Comparison of ENCODE assay signal across 9 mouse cellular contexts in genomic region chr17:45566360-45567161, GRCm38 (mm10). TPM values are rescaled to one million over a fixed set of nuclear protein-coding genes. Genes with fewer than 3 reads are reported as not detected.
DNase-seq lines count a peak whose midpoint lies in the region; ATAC-seq and TF ChIP-seq lines count a peak whose summit lies in the region.
"Had no signal": no experiment of that assay in that cellular context is flagged by ENCODE, and none has a peak within 500 bp of the region (broad histone marks: within the 10 kb centered on the region; RNA-seq: fewer than 3 reads in every experiment).

No protein-coding gene starts in this region.

- WGBS in forebrain, embryonic 10.5 days, result 75% methylated on average over 18 of the region's 18 CpGs
- 60% methylated on average over 18 of the region's 18 CpGs for WGBS in forebrain, postnatal 0 days
- 77% methylated on average over 18 of the region's 18 CpGs for WGBS in midbrain, embryonic 10.5 days
- 76% methylated on average over 18 of the region's 18 CpGs for WGBS in midbrain, embryonic 16.5 days
- WGBS in hindbrain, postnatal 0 days, result 61% methylated on average over 18 of the region's 18 CpGs
- WGBS in olfactory bulb, adult 2 months, result 56% methylated on average over 18 of the region's 18 CpGs

- no peak overlapping the region for H3K9ac ChIP-seq in forebrain, postnatal 0 days
- no peak overlapping the region for H3K9ac ChIP-seq in midbrain, embryonic 16.5 days (ENCODE audit: low read depth, low read length)
- no peak overlapping the region for H3K9ac ChIP-seq in hindbrain, postnatal 0 days (replicated peaks; ENCODE audit: low read length)

- 0 out of 2 replicates have a peak overlapping the region, but pooled peaks have one; percentile 1 for H3K27ac ChIP-seq in forebrain, embryonic 10.5 days
- H3K27ac ChIP-seq in forebrain, postnatal 0 days (ENCODE audit: low read depth, low read length), result no peak overlapping the region
- no peak overlapping the region for H3K27ac ChIP-seq in midbrain, embryonic 10.5 days (replicated peaks)
- no peak overlapping the region for H3K27ac ChIP-seq in midbrain, embryonic 16.5 days (ENCODE audit: low read length)
- peak overlapping the region; percentile 22; the same call in 1 of the 2 replicates for H3K27ac ChIP-seq in hindbrain, postnatal 0 days
- no peak overlapping the region for H3K27ac ChIP-seq in olfactory bulb, adult 2 months (ENCODE audit: insufficient read depth, low read depth, low read length)

- H3K4me1 ChIP-seq in forebrain, embryonic 10.5 days, result peaks cover 79% of the 10 kb centered on the region
- no peaks in the 10 kb centered on the region; the same call in 1 of the 2 replicates for H3K4me1 ChIP-seq in forebrain, postnatal 0 days (ENCODE audit: insufficient read depth)
- H3K4me1 ChIP-seq in midbrain, embryonic 10.5 days, result peaks cover 68% of the 10 kb centered on the region
- H3K4me1 ChIP-seq in midbrain, embryonic 16.5 days (ENCODE audit: control insufficient read depth, insufficient read depth, low read length), result peaks cover 32% of the 10 kb centered on the region
- peaks cover 9% of the 10 kb centered on the region; the same call in 1 of the 2 replicates for H3K4me1 ChIP-seq in hindbrain, postnatal 0 days (ENCODE audit: insufficient read depth, low read length)
- peaks cover 15% of the 10 kb centered on the region for H3K4me1 ChIP-seq in olfactory bulb, adult 2 months (ENCODE audit: control insufficient read depth, insufficient read depth, low read length)

- H3K36me3 ChIP-seq in forebrain, embryonic 10.5 days (replicated peaks), result peaks cover 67% of the 10 kb centered on the region
- peaks cover 62% of the 10 kb centered on the region for H3K36me3 ChIP-seq in forebrain, postnatal 0 days (ENCODE audit: insufficient read depth)
- peaks cover 65% of the 10 kb centered on the region for H3K36me3 ChIP-seq in midbrain, embryonic 10.5 days
- H3K36me3 ChIP-seq in midbrain, embryonic 16.5 days (ENCODE audit: control insufficient read depth, insufficient read depth, low read length), result peaks cover 44% of the 10 kb centered on the region
- H3K36me3 ChIP-seq in hindbrain, postnatal 0 days (ENCODE audit: insufficient read depth, low read length), result peaks cover 58% of the 10 kb centered on the region

- no peak for DNase-seq in forebrain, embryonic 10.5 days (ENCODE audit: extremely low spot score, low spot score)
- DNase-seq in forebrain, postnatal 0 days, result no peak
- peak; percentile 42 for DNase-seq in midbrain, embryonic 10.5 days (ENCODE audit: low spot score)
- no peak for DNase-seq in hindbrain, postnatal 0 days (ENCODE audit: low spot score)
- DNase-seq in yolk sac, embryonic 10.5 days (ENCODE audit: low spot score), result no peak
- no peak for DNase-seq in thymus, postnatal 4 days
- DNase-seq: thymus, postnatal 36 days had no signal

- TF ChIP-seq CTCF in forebrain, postnatal 0 days (IDR thresholded peaks at IDR 0.05; ENCODE audit: low read depth), result no peak
- TF ChIP-seq CTCF in hindbrain, postnatal 0 days (IDR thresholded peaks at IDR 0.05; ENCODE audit: low read depth), result no peak
- no peak for TF ChIP-seq CTCF in olfactory bulb, adult 2 months (IDR thresholded peaks at IDR 0.05; ENCODE audit: insufficient read depth, low read depth, low read length)

- TF ChIP-seq POLR2A in olfactory bulb, adult 2 months (IDR thresholded peaks at IDR 0.05; ENCODE audit: insufficient read depth, low read depth, low read length), result 0 out of 2 replicates have a peak, but pooled peaks have one; percentile 22

- no peak for ATAC-seq in forebrain, postnatal 0 days
- ATAC-seq in midbrain, embryonic 16.5 days, result no peak
- ATAC-seq in hindbrain, postnatal 0 days, result no peak

- H3K27me3 ChIP-seq in forebrain, embryonic 10.5 days (ENCODE audit: poor library complexity, severe bottlenecking), result no peaks in the 10 kb centered on the region
- no peaks in the 10 kb centered on the region for H3K27me3 ChIP-seq in forebrain, postnatal 0 days (ENCODE audit: insufficient read depth, low read length)
- no peaks in the 10 kb centered on the region for H3K27me3 ChIP-seq in midbrain, embryonic 10.5 days (ENCODE audit: low read depth, poor library complexity, severe bottlenecking)
- H3K27me3 ChIP-seq in midbrain, embryonic 16.5 days (ENCODE audit: control insufficient read depth, insufficient read depth, low read depth, low read length), result no peaks in the 10 kb centered on the region
- H3K27me3 ChIP-seq in hindbrain, postnatal 0 days (ENCODE audit: insufficient read depth, low read length), result no peaks in the 10 kb centered on the region

- no peaks in the 10 kb centered on the region for H3K9me3 ChIP-seq in forebrain, embryonic 10.5 days
- no peaks in the 10 kb centered on the region for H3K9me3 ChIP-seq in forebrain, postnatal 0 days (ENCODE audit: low read length)
- no peaks in the 10 kb centered on the region for H3K9me3 ChIP-seq in midbrain, embryonic 10.5 days (replicated peaks)
- no peaks in the 10 kb centered on the region for H3K9me3 ChIP-seq in midbrain, embryonic 16.5 days (replicated peaks; ENCODE audit: control insufficient read depth, low read length, poor library complexity, severe bottlenecking)
- H3K9me3 ChIP-seq in hindbrain, postnatal 0 days (ENCODE audit: low read length), result no peaks in the 10 kb centered on the region

- 0 out of 2 replicates have a peak overlapping the region, but pooled peaks have one; percentile 7 for H3K4me3 ChIP-seq in forebrain, embryonic 10.5 days
- H3K4me3 ChIP-seq in forebrain, postnatal 0 days (ENCODE audit: low read depth, low read length), result no peak overlapping the region
- H3K4me3 ChIP-seq in midbrain, embryonic 10.5 days, result peak overlapping the region; percentile 20; the same call in 1 of the 2 replicates
- H3K4me3 ChIP-seq in midbrain, embryonic 16.5 days (ENCODE audit: low read depth, low read length), result no peak overlapping the region
- no peak overlapping the region for H3K4me3 ChIP-seq in hindbrain, postnatal 0 days (ENCODE audit: low read length)
- H3K4me3 ChIP-seq in olfactory bulb, adult 2 months (ENCODE audit: insufficient read depth, low read depth, low read length), result no peak overlapping the region

- no peak overlapping the region for H3K4me2 ChIP-seq in forebrain, postnatal 0 days (ENCODE audit: low read depth)
- H3K4me2 ChIP-seq in midbrain, embryonic 16.5 days (ENCODE audit: low read length), result no peak overlapping the region
- no peak overlapping the region for H3K4me2 ChIP-seq in hindbrain, postnatal 0 days (ENCODE audit: low read depth, low read length)

RNA-seq across cellular contexts. Expression of gene Slc35b2, which starts 2.9 kb away (rescaled TPM):
- polyA plus RNA-seq in forebrain, embryonic 10.5 days (2016; fragmentation: Nextera tagmentation; extraction: Ambion mirVana), result 114 and 117 TPM in 2 replicates
- 80.9 and 87.0 TPM in 2 replicates for total RNA-seq in forebrain, postnatal 0 days (2014; rRNA removed)
- 83.8 and 89.6 TPM in 2 replicates for polyA plus RNA-seq in forebrain, postnatal 0 days (2015; fragmentation: Nextera tagmentation; extraction: Ambion mirVana)
- 122 and 124 TPM in 2 replicates for polyA plus RNA-seq in midbrain, embryonic 10.5 days (2016; fragmentation: Nextera tagmentation; extraction: Ambion mirVana)
- polyA plus RNA-seq in midbrain, embryonic 16.5 days (2015; fragmentation: Nextera tagmentation; extraction: Ambion mirVana), result 76.0 and 79.6 TPM in 2 replicates
- 105 and 139 TPM in 2 replicates for total RNA-seq in hindbrain, postnatal 0 days (2014; rRNA removed)
- polyA plus RNA-seq in hindbrain, postnatal 0 days (2015; fragmentation: Nextera tagmentation; extraction: Ambion mirVana), result 90.3 and 94.0 TPM in 2 replicates
- not detected in 2 replicates for polyA plus RNA-seq in olfactory bulb, adult 2 months (2012; ENCODE audit: insufficient read depth, insufficient read length, low replicate concordance, missing spikeins)

RNA-seq across cellular contexts. Expression of gene Hsp90ab1, which starts 6.5 kb away (rescaled TPM):
- 2,210 and 2,220 TPM in 2 replicates for polyA plus RNA-seq in forebrain, embryonic 10.5 days (2016; fragmentation: Nextera tagmentation; extraction: Ambion mirVana)
- 1,283 and 1,351 TPM in 2 replicates for total RNA-seq in forebrain, postnatal 0 days (2014; rRNA removed)
- 1,258 and 1,497 TPM in 2 replicates for polyA plus RNA-seq in forebrain, postnatal 0 days (2015; fragmentation: Nextera tagmentation; extraction: Ambion mirVana)
- polyA plus RNA-seq in midbrain, embryonic 10.5 days (2016; fragmentation: Nextera tagmentation; extraction: Ambion mirVana), result 1,780 and 2,044 TPM in 2 replicates
- 1,403 and 1,446 TPM in 2 replicates for polyA plus RNA-seq in midbrain, embryonic 16.5 days (2015; fragmentation: Nextera tagmentation; extraction: Ambion mirVana)
- total RNA-seq in hindbrain, postnatal 0 days (2014; rRNA removed), result 982 and 1,365 TPM in 2 replicates
- 1,472 and 1,504 TPM in 2 replicates for polyA plus RNA-seq in hindbrain, postnatal 0 days (2015; fragmentation: Nextera tagmentation; extraction: Ambion mirVana)
- 1,037 and 1,562 TPM in 2 replicates for polyA plus RNA-seq in olfactory bulb, adult 2 months (2012; ENCODE audit: insufficient read depth, insufficient read length, low replicate concordance, missing spikeins)

RNA-seq across cellular contexts. Expression of gene Nfkbie, which starts 11.1 kb away (rescaled TPM):
- 6.6 and 6.9 TPM in 2 replicates for polyA plus RNA-seq in forebrain, embryonic 10.5 days (2016; fragmentation: Nextera tagmentation; extraction: Ambion mirVana)
- total RNA-seq in forebrain, postnatal 0 days (2014; rRNA removed), result 2.8 and 3.1 TPM in 2 replicates
- 2.2 and 2.7 TPM in 2 replicates for polyA plus RNA-seq in forebrain, postnatal 0 days (2015; fragmentation: Nextera tagmentation; extraction: Ambion mirVana)
- 8.6 and 9.2 TPM in 2 replicates for polyA plus RNA-seq in midbrain, embryonic 10.5 days (2016; fragmentation: Nextera tagmentation; extraction: Ambion mirVana)
- 3.6 and 3.7 TPM in 2 replicates for polyA plus RNA-seq in midbrain, embryonic 16.5 days (2015; fragmentation: Nextera tagmentation; extraction: Ambion mirVana)
- 7.7 and 9.2 TPM in 2 replicates for total RNA-seq in hindbrain, postnatal 0 days (2014; rRNA removed)
- polyA plus RNA-seq in hindbrain, postnatal 0 days (2015; fragmentation: Nextera tagmentation; extraction: Ambion mirVana), result 5.2 and 6.0 TPM in 2 replicates
- polyA plus RNA-seq in olfactory bulb, adult 2 months (2012; ENCODE audit: insufficient read depth, insufficient read length, low replicate concordance, missing spikeins), result not detected in 2 replicates

RNA-seq across cellular contexts. Expression of gene Tmem151b, which starts 17.1 kb away (rescaled TPM):
- polyA plus RNA-seq in forebrain, embryonic 10.5 days (2016; fragmentation: Nextera tagmentation; extraction: Ambion mirVana), result 4.8 and 6.3 TPM in 2 replicates
- total RNA-seq in forebrain, postnatal 0 days (2014; rRNA removed), result 79.2 and 79.6 TPM in 2 replicates
- polyA plus RNA-seq in forebrain, postnatal 0 days (2015; fragmentation: Nextera tagmentation; extraction: Ambion mirVana), result 32.2 and 33.7 TPM in 2 replicates
- 7.0 and 10.2 TPM in 2 replicates for polyA plus RNA-seq in midbrain, embryonic 10.5 days (2016; fragmentation: Nextera tagmentation; extraction: Ambion mirVana)
- polyA plus RNA-seq in midbrain, embryonic 16.5 days (2015; fragmentation: Nextera tagmentation; extraction: Ambion mirVana), result 31.0 and 32.5 TPM in 2 replicates
- total RNA-seq in hindbrain, postnatal 0 days (2014; rRNA removed), result 107 and 114 TPM in 2 replicates
- 29.5 and 29.8 TPM in 2 replicates for polyA plus RNA-seq in hindbrain, postnatal 0 days (2015; fragmentation: Nextera tagmentation; extraction: Ambion mirVana)
- 126 TPM in 1 of 2 replicates, not detected in the other for polyA plus RNA-seq in olfactory bulb, adult 2 months (2012; ENCODE audit: insufficient read depth, insufficient read length, low replicate concordance, missing spikeins)

RNA-seq across cellular contexts. Expression of gene Slc29a1, which starts 32.8 kb away (rescaled TPM):
- polyA plus RNA-seq in forebrain, embryonic 10.5 days (2016; fragmentation: Nextera tagmentation; extraction: Ambion mirVana), result 70.3 and 76.3 TPM in 2 replicates
- total RNA-seq in forebrain, postnatal 0 days (2014; rRNA removed), result 68.3 and 84.5 TPM in 2 replicates
- polyA plus RNA-seq in forebrain, postnatal 0 days (2015; fragmentation: Nextera tagmentation; extraction: Ambion mirVana), result 76.2 and 84.4 TPM in 2 replicates
- polyA plus RNA-seq in midbrain, embryonic 10.5 days (2016; fragmentation: Nextera tagmentation; extraction: Ambion mirVana), result 62.9 and 70.6 TPM in 2 replicates
- polyA plus RNA-seq in midbrain, embryonic 16.5 days (2015; fragmentation: Nextera tagmentation; extraction: Ambion mirVana), result 37.8 and 40.7 TPM in 2 replicates
- total RNA-seq in hindbrain, postnatal 0 days (2014; rRNA removed), result 170 and 354 TPM in 2 replicates
- polyA plus RNA-seq in hindbrain, postnatal 0 days (2015; fragmentation: Nextera tagmentation; extraction: Ambion mirVana), result 60.6 and 77.6 TPM in 2 replicates
- polyA plus RNA-seq in olfactory bulb, adult 2 months (2012; ENCODE audit: insufficient read depth, insufficient read length, low replicate concordance, missing spikeins), result not detected in 2 replicates

Comparison
In these comparisons a context has a peak if more than half of its experiments do, and no peak if none do; other contexts are left out.
1. H3K27ac ChIP-seq: peak in forebrain, embryonic 10.5 days (single experiment) and hindbrain, postnatal 0 days (single experiment); none in forebrain, postnatal 0 days (single experiment), midbrain, embryonic 10.5 days (single experiment), midbrain, embryonic 16.5 days (single experiment) and olfactory bulb, adult 2 months (single experiment).
2. H3K4me3 ChIP-seq: peak in forebrain, embryonic 10.5 days (single experiment) and midbrain, embryonic 10.5 days (single experiment); none in forebrain, postnatal 0 days (single experiment), midbrain, embryonic 16.5 days (single experiment), hindbrain, postnatal 0 days (single experiment) and olfactory bulb, adult 2 months (single experiment).
3. RNA of gene Slc35b2, which starts 2.9 kb away (polyA plus RNA-seq): 122 to 124 TPM in midbrain, embryonic 10.5 days, 114 to 117 TPM in forebrain, embryonic 10.5 days, 90.3 to 94.0 TPM in hindbrain, postnatal 0 days, 83.8 to 89.6 TPM in forebrain, postnatal 0 days and 76.0 to 79.6 TPM in midbrain, embryonic 16.5 days; not detected in olfactory bulb, adult 2 months; every median in the first group is over 10 times any median in the second.